Mouse (Mus musculus) embryonic facial prominence, embryonic 14.5 days (tissue): ENCODE data around the gene Recql. TPM values are rescaled to one million over a fixed set of nuclear protein-coding genes. Genes with fewer than 3 reads are reported as not detected.

ENCODE experiments used
- ATAC-seq: fragments of 200-750 bp; cut with Nextera tagmentation; 2 replicates; pipeline ENCODE4 v1.8.0; 2017; ENCODE audit warnings: low read depth, moderate number of reproducible peaks, moderate TSS enrichment
- DNase-seq: peaks from one replicate; pipeline ENCODE4 v3.0.0-alpha.2; 2015; ENCODE audit warnings: low spot score
- H3K27ac ChIP-seq: fragments of 300-500 bp; sonication (generic); replicated peaks from 2 replicates; pipeline ENCODE4 v1.5.1; 2014; ENCODE audit warnings: low read depth, mild to moderate bottlenecking, low read length, moderate library complexity
- H3K27me3 ChIP-seq: fragments of 300-500 bp; sonication (generic); replicated peaks from 2 replicates; pipeline ENCODE4 v1.6.1; 2014; ENCODE audit warnings: low read length; ENCODE audit not compliant: control insufficient read depth, insufficient read depth
- H3K36me3 ChIP-seq: fragments of 300-500 bp; sonication (generic); 2 replicates; pipeline ENCODE4 v1.6.1; 2014; ENCODE audit warnings: low read length, mixed read lengths; ENCODE audit not compliant: control insufficient read depth, insufficient read depth
- H3K4me1 ChIP-seq: fragments of 300-500 bp; sonication (generic); 2 replicates; pipeline ENCODE4 v1.6.1; 2014; ENCODE audit warnings: antibody characterized with exemption, low read length; ENCODE audit not compliant: control insufficient read depth, insufficient read depth
- H3K4me2 ChIP-seq: fragments of 300-500 bp; sonication (generic); 2 replicates; pipeline ENCODE4 v1.6.1; 2014; ENCODE audit warnings: low read depth, mild to moderate bottlenecking, low read length, moderate library complexity, mixed read lengths
- H3K4me3 ChIP-seq: fragments of 300-500 bp; sonication (generic); 2 replicates; pipeline ENCODE4 v1.5.1; 2014; ENCODE audit warnings: low read depth, mild to moderate bottlenecking, low read length
- H3K9ac ChIP-seq: fragments of 300-500 bp; sonication (generic); 2 replicates; pipeline ENCODE4 v1.6.1; 2014; ENCODE audit warnings: low read depth, mild to moderate bottlenecking, low read length, moderate library complexity, mixed read lengths
- H3K9me3 ChIP-seq: fragments of 300-500 bp; sonication (generic); 2 replicates; pipeline ENCODE4 v1.6.1; 2016; ENCODE audit warnings: low read length; ENCODE audit not compliant: control insufficient read depth
- WGBS: fragments of 180-500 bp; shearing (Covaris S2); extraction: QIAGEN DNeasy Blood & Tissue Kit; methylation state at CpG from one replicate; pipeline ENCODE4 v1.1.7; 2014; 5-methylcytosine and 5-hydroxymethylcytosine counted together
- polyA plus RNA-seq: library from polyadenylated mRNA; unstranded; fragments of >200 nt; fragmentation: Nextera tagmentation; extraction: Ambion mirVana; gene quantifications from 2 replicates; pipeline ENCODE4 v1.2.1, GENCODE M21; 2014

Recql gene
- polyA plus RNA-seq, 1 experiment from 2014 or later, result 22.9 TPM

- H3K4me2 ChIP-seq, result no peak overlapping the region
- H3K4me3 ChIP-seq, result no peak overlapping the region
- H3K4me1 ChIP-seq, result no peaks in the 10 kb centered on the region
- DNase-seq, result peak; percentile 36
- peaks cover 41% of the 10 kb centered on the region for H3K36me3 ChIP-seq
- H3K9me3 ChIP-seq, result no peaks in the 10 kb centered on the region
- WGBS, result 85% methylated on average over 5 of the region's 5 CpGs
- no peak overlapping the region for H3K27ac ChIP-seq
- peak; percentile 83 for ATAC-seq
- H3K27me3 ChIP-seq, result no peaks in the 10 kb centered on the region
- H3K9ac ChIP-seq, result no peak overlapping the region
Measured at GRCm38 (mm10) chr6:142394669-142395068, 7.8 kb upstream of the Recql start.

GRCm38 (mm10) chr6:142392312-142392711, 5.4 kb upstream of the Recql start:
- Histone ChIP-seq H3K4me2 (no peak overlapping the region), H3K36me3 (peaks cover 41% of the 10 kb centered on the region), H3K27me3 (no peaks in the 10 kb centered on the region), H3K27ac (no peak overlapping the region), H3K4me1 (peaks cover 7% of the 10 kb centered on the region; the same call in 1 of the 2 replicates), H3K9me3 (no peaks in the 10 kb centered on the region), H3K4me3 (no peak overlapping the region), H3K9ac (no peak overlapping the region)
- DNase-seq (no peak), ATAC-seq (no peak)
- WGBS, result 89% methylated on average over 5 of the region's 5 CpGs

GRCm38 (mm10) chr6:142389101-142389500, 2.2 kb upstream of the Recql start:
- ATAC-seq (no peak), DNase-seq (no peak)
- H3K36me3 ChIP-seq, result peaks cover 17% of the 10 kb centered on the region; the same call in 1 of the 2 replicates
- no peaks in the 10 kb centered on the region for H3K27me3 ChIP-seq
- H3K9me3 ChIP-seq, result no peaks in the 10 kb centered on the region
- H3K4me3 ChIP-seq, result no peak overlapping the region
- WGBS, result 79% methylated on average over 2 of the region's 2 CpGs
- H3K9ac ChIP-seq, result 0 out of 2 replicates have a peak overlapping the region, but pooled peaks have one; percentile 96
- peaks cover 12% of the 10 kb centered on the region; the same call in 1 of the 2 replicates for H3K4me1 ChIP-seq
- peak overlapping the region; percentile 67; the same call in 1 of the 2 replicates for H3K4me2 ChIP-seq
- H3K27ac ChIP-seq, result no peak overlapping the region

GRCm38 (mm10) chr6:142387755-142388271, 926 bp upstream of the Recql start:
- no peaks in the 10 kb centered on the region for H3K9me3 ChIP-seq
- peaks cover 5% of the 10 kb centered on the region; the same call in 1 of the 2 replicates for H3K36me3 ChIP-seq
- no peak overlapping the region; the same call in 1 of the 2 replicates for H3K27ac ChIP-seq
- peak overlapping the region; percentile 67 for H3K4me2 ChIP-seq
- DNase-seq, result no peak
- WGBS, result 17% methylated on average over 8 of the region's 8 CpGs
- no peak for ATAC-seq
- peak overlapping the region; percentile 70 for H3K4me3 ChIP-seq
- peak overlapping the region; percentile 96 for H3K9ac ChIP-seq
- no peaks in the 10 kb centered on the region for H3K27me3 ChIP-seq
- H3K4me1 ChIP-seq, result peaks cover 12% of the 10 kb centered on the region; the same call in 1 of the 2 replicates

GRCm38 (mm10) chr6:142386285-142387010, 439 bp downstream of the Recql start:
- ATAC-seq, result peak; percentile 70
- no peak for DNase-seq
- 5% methylated on average over 31 of the region's 31 CpGs for WGBS

GRCm38 (mm10) chr6:142384521-142384920, 2.4 kb downstream of the Recql start:
- WGBS, result 90% methylated on average over 9 of the region's 9 CpGs
- Histone ChIP-seq H3K9me3 (no peaks in the 10 kb centered on the region), H3K4me3 (no peak overlapping the region), H3K9ac (no peak overlapping the region), H3K36me3 (no peaks in the 10 kb centered on the region), H3K27ac (no peak overlapping the region), H3K27me3 (no peaks in the 10 kb centered on the region), H3K4me1 (peaks cover 12% of the 10 kb centered on the region; the same call in 1 of the 2 replicates), H3K4me2 (no peak overlapping the region)
- DNase-seq (no peak), ATAC-seq (no peak)

More at GRCm38 (mm10) chr6:142386285-142387010, 439 bp downstream of the Recql start:
- Histone ChIP-seq H3K9ac (peak overlapping the region; percentile 96), H3K27me3 (no peaks in the 10 kb centered on the region), H3K4me1 (peaks cover 12% of the 10 kb centered on the region; the same call in 1 of the 2 replicates), H3K27ac (no peak overlapping the region), H3K9me3 (no peaks in the 10 kb centered on the region), H3K4me2 (peak overlapping the region; percentile 62), H3K4me3 (peak overlapping the region; percentile 70), H3K36me3 (no peaks in the 10 kb centered on the region)

- H3K4me3 ChIP-seq, result no peak overlapping the region
- no peak overlapping the region for H3K27ac ChIP-seq
- no peak overlapping the region for H3K4me2 ChIP-seq
- H3K36me3 ChIP-seq, result peaks cover 4% of the 10 kb centered on the region; the same call in 1 of the 2 replicates
- no peaks in the 10 kb centered on the region for H3K27me3 ChIP-seq
- 90% methylated on average over 7 of the region's 7 CpGs for whole genome bisulfite sequencing
- ATAC-seq, result no peak
- no peak overlapping the region for H3K9ac ChIP-seq
- no peak for DNase-seq
- H3K9me3 ChIP-seq, result no peaks in the 10 kb centered on the region
- H3K4me1 ChIP-seq, result peaks cover 5% of the 10 kb centered on the region; the same call in 1 of the 2 replicates
Measured at GRCm38 (mm10) chr6:142381615-142382014, 5.3 kb downstream of the Recql start.

GRCm38 (mm10) chr6:142379961-142380360, 6.9 kb downstream of the Recql start:
- 95% methylated on average over 6 of the region's 6 CpGs for WGBS
- Histone ChIP-seq H3K36me3 (peaks cover 18% of the 10 kb centered on the region), H3K9me3 (no peaks in the 10 kb centered on the region), H3K4me2 (no peak overlapping the region), H3K27ac (no peak overlapping the region), H3K4me3 (no peak overlapping the region), H3K9ac (no peak overlapping the region), H3K4me1 (no peaks in the 10 kb centered on the region), H3K27me3 (no peaks in the 10 kb centered on the region)
- DNase-seq, result no peak
- ATAC-seq, result no peak
